Mouse (Mus musculus) 3134 (cell line): ENCODE data around the gene Ndufa5.

Experiments
- DNase-seq: peaks from one replicate; pipeline ENCODE4 v3.0.0-alpha.2; 2011; ENCODE audit warnings: low spot score; ENCODE audit not compliant: insufficient read length; ENCODE audit errors: extremely low read depth

Ndufa5 gene

GRCm38 (mm10) chr6:24528064-24528243 is 141 bp upstream of the Ndufa5 start, which contains the start of gene Asb15:
Asb15 (plus strand) TSS chr6:24528144.
- no peak for DNase-seq

- DNase-seq, result no peak
These were observed 2.1 kb downstream of the Ndufa5 start for GRCm38 (mm10) chr6:24525705-24526104.

- no peak for DNase-seq
These were observed 11.6 kb downstream of the Ndufa5 start for GRCm38 (mm10) chr6:24516197-24516596.

- DNase-seq, result no peak
These were observed 13.1 kb downstream of the Ndufa5 start, which contains the start of gene Iqub for GRCm38 (mm10) chr6:24514552-24515284. Iqub (minus strand) TSS chr6:24515067.

GRCm38 (mm10) chr6:24504141-24504540 is 23.7 kb downstream of the Ndufa5 start:
- DNase-seq, result no peak

GRCm38 (mm10) chr6:24490341-24490740 is 37.5 kb downstream of the Ndufa5 start:
- DNase-seq, result no peak

- no peak for DNase-seq
These were observed 41.3 kb downstream of the Ndufa5 start for GRCm38 (mm10) chr6:24486530-24486929.

- DNase-seq, result no peak
These were observed 57.2 kb downstream of the Ndufa5 start for GRCm38 (mm10) chr6:24470571-24471132.

- DNase-seq, result no peak
These were observed 57.7 kb downstream of the Ndufa5 start for GRCm38 (mm10) chr6:24470135-24470534.
